Mouse (Mus musculus) T-helper 1 cell (primary cell): Measurements from ENCODE around the gene Pfdn6.
"Not testable (repeated sequence)": the region's sequence is repeated elsewhere in the genome, so short reads cannot be mapped to it uniquely, and the experiment has no call there.

Experiments used
- in situ Hi-C: fragments of 300-600 bp; cut with MboI, MseI; formaldehyde crosslinking; loops from one replicate; pipeline ENCODE4 v1.15.1; 2025; ENCODE audit warnings: high pct_unique_total_duplicates

Pfdn6 gene

DNA sequence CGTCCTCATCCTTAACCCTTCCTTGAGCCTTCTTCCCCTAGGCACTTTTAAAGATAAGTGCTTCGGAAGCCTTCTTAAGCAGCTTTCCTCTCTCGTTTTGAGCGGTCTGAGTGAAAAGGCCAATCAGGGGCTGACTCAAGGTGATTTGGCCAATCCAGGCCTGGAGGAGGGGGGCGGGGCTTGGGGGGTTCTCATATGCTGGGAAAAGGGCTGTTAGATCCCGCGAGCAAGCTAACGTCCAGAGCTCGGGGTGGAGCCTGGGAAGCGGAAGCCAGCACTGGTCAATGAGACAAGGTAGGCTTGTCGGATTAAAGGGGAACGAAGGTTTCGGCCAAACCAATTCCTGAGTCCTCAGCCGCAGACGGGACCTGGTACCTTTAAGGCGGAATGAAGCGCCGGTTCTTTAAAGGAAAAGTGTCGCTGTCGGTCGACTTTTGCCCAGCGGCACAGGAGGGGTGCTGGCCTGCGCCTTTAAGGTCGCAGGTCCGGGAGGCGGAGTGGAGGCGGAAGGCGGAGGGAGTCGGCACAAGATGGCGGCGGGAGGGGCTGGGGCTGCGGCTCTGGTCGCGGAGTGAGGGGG, 24.4 kb downstream of the Pfdn6 start, which contains the start of the genes Tapbp and Zbtb22:
Gene Tapbp (plus strand): TSS at position 229 of the 580 bp plus-strand sequence.
Gene Zbtb22 (plus strand): TSS at position 234 of the 580 bp plus-strand sequence.
- in situ Hi-C loops: no loop called here

DNA sequence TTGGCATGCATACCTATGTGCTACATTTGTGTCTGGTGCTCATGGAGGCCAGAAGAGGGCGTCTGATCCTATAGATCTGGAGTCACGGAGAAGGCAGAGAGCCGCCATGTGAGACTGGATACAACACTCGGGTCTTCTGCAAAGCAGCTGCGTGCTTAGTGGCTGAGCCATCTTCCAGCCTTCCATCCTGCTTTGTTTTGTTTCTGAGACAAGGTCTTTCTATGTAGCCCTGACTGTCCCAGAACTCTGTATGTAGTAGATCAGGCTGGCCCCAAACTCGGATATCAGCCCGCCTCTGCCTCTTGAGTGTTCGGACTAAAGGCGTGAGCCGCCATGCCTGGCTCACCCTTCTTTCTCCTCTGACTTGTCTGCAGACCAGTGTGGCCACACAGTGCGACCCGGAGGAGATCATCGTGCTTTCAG, 25.2 kb downstream of the Pfdn6 start:
- in situ Hi-C loops: no loop called here

DNA sequence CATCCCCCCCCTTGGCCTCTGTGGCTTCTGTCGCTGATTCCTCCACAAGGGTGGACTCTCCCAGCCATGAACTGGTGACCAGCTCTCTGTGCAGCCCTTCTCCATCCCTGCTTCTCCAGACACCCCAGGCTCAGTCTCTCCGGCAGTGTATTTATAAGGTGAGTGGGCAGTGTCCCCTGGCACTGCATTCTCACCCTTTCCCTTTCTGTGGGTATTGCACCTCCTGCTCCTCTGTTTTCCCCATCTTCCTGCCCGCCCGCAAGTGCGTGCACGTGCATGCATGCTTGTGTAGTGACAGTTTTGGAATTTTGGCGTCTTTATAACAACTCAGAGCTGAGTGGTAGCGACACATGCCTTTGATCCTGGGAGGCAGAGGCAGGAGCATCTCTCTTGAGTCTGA, 26.2 kb downstream of the Pfdn6 start:
- in situ Hi-C loops: no loop called here

DNA sequence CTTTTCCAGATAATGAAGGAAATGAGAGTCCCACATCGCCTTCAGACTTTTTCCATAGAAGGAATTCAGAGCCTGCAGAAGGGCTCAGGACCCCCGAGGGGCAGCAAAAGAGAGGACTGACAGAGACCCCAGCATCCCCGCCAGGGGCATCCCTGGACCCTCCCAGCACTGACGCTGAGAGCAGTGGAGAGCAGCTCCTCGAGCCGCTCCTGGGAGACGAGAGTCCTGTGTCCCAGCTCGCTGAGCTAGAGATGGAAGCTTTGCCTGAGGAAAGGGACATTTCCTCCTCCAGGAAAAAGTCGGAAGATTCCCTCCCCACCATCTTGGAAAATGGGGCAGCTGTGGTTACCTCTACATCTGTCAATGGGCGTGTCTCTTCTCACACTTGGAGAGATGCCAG, 26.9 kb downstream of the Pfdn6 start:
- in situ Hi-C loops: no loop called here

DNA sequence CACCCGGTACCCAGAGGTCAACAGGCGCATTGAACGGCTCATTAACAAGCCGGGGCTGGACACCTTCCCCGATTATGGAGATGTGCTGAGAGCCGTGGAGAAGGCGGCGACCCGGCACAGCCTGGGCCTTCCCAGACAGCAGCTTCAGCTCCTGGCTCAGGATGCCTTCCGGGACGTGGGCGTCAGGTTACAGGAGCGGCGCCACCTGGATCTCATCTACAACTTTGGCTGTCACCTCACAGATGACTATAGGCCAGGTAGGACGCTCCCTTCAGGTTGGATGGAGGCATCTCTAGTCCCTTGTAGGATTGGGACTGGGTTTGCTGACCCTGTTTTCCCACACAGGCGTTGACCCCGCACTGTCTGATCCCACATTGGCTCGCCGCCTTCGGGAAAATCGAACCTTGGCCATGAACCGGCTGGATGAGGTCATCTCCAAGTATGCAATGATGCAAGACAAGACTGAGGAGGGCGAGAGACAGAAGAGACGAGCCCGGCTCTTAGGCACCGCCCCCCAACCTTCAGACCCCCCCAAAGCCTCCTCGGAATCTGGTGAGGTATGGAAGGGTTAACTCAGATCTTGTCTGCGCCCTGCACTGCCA, 28.2 kb downstream of the Pfdn6 start:
- in situ Hi-C loops: no loop called here

DNA sequence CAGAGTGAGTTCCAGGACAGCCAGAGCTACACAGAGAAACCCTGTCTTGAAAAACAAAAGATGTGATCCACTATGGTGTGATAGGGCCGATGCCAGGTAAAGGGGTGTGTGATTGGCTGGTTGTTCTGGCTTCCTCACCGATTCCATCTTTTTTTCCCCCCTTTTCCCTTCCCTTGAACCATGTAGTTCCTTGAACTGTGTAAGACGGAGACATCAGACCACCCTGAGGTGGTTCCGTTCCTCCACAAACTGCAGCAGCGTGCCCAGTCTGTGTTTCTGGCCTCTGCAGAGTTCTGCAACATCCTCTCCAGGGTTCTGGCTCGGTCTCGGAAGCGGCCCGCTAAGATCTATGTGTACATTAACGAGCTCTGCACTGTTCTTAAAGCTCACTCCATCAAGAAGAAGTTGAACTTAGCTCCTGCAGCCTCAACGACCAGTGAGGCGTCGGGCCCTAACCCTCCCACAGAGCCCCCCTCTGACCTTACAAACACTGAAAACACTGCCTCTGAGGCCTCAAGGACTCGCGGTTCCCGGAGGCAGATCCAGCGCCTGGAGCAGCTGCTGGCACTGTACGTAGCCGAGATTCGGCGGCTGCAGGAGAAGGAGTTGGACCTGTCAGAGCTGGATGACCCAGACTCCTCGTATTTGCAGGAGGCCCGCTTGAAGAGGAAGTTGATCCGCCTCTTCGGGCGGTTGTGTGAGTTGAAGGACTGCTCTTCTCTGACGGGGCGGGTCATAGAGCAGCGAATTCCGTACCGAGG, 28.9 kb downstream of the Pfdn6 start:
- in situ Hi-C loops: no loop called here

DNA sequence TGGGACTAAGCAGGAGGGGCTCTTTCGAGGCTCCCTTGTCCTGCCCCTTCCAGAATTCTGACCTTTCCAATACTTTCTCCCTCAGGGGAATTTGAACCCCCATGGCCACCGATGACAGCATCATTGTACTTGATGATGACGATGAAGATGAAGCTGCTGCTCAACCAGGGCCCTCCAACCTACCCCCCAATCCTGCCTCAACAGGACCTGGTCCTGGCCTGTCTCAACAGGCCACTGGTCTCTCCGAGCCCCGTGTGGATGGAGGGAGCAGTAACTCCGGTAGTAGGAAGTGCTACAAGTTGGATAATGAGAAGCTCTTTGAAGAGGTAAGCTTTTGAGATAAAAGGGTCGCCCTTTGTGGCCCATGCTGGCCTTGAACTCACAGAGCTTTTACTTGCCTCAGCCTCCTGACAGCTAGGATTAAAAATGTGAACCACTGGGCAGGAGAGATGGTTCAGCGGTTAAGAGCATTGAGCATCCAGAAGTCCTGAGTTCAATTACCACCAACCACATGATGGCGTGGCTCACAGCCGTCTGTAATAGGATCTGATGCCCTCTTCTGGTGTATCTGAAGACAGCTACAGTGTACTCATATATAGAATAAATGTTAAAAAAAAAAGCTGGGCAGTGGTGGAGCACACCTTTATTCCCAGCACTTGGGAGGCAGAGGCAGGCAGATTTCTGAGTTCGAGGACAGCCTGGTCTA, 29.6 kb downstream of the Pfdn6 start:
- in situ Hi-C loops: no loop called here

DNA sequence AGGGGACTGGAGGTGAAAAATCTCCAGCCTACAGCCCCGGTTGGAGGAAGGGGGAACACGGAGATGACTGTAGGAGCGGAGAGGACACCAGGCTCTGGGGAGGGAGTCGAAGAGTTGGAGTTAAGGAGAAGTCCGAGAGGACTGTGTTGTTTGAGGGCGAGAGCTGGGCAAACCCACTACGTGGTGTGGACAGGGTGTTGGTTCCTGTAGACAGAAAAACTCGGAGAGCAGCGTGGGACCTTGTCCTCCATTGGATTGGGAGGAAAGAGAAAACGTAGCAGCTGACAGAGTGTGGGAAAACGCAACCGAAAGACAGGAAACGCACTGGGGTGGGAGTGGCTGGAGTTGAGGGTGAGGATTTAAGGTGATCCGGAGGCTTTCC, 30.3 kb downstream of the Pfdn6 start:
- in situ Hi-C loops: no loop called here

DNA sequence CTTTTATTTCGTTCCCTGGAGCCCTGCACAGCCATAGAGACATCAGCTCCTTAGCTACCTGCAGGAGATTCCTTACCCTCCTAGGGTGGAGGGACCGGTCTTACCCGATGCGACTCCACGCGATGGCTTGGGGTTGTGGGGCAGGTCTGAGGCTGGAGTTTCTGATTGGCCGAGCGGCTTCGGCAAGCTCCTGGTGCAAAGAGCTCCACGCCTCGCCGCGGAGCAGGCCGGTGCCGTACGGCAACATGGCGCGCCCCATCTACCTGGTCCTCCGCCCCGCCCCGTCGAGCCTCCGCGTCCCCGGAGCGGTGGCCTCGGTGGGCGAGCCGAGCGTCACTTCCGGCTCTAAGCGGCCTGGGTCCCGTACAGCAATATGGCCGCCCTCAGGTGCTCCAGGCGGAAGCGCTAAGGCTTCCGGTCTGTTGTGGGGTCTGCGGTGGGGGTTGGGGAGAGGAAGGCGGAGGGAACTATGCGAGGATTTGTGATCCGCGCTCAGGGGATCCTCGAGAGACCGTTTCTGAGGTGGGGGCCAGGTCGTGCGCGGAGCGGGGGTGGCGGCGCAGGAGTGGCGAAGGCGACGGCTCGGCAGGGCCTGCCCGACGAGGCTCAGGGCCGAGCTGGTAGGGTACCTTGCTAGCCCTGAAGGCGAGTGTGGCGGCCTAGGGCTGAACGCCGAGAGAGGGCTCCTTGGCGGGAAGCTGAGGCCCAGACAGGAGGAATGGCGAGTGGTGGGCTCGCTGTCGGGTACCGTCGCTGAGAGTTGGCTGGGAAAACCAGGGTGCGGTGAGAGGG, 30.9 kb downstream of the Pfdn6 start, which contains the start of gene Daxx:
Gene Daxx (plus strand): TSS at position 338 of the 792 bp plus-strand sequence.
- in situ Hi-C loops: no loop called here

DNA sequence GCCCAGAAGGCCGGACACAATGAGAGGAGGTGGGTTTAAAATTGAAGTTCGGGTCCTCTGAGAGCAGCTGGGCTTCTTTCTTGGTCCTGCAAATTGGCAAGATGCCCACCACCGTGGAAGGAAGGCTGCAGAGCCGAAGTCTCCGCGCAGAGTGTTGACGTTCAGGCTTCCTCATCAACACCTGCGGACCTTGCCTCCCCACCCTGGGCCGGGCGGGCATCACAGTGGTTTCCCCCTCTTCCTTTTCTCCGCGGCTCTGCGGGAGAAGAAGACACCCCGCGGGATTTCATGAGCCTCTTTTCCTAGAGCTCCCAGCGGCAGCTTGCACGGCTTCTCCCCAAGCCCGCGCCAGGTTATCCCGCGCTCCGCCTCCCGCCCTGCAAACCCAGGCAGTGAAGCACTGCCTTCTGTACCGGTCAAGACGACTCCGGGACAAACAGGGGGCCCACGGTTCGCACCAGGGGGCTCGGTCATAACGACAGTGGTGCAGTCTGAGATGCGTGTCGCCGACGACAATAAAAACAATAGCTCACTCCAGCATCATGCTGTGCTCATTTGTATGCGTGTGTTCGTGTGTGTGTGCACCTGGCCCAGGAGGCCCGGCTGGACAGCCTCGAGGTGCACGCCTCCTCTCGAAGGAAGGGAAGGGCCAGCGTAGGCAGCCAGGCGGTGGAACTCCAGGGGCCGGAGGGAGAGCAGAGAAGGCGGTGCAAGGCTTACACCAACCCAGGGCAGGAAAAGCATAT, 31.6 kb downstream of the Pfdn6 start:
- in situ Hi-C loops: no loop called here

DNA sequence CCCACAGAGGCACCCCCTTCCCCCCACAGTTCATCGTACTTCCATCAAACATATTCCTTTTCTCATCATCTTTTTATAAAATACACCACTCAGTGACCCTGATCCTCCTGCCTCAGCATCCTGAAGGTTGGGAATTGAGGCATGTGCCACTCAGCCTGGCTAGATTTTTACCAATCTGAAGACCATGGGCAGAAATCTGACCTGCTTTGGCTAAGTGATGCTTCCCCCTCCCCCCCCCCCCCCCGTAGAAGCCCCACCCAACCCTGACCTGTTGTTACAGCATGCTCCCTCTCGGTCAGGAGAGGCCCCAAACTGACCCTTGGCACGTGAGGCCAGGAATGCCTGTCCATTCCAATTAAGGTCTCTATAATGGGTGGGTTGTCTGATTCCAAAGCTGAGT, 35.3 kb downstream of the Pfdn6 start, which contains the start of gene Platr17:
Gene Platr17 (plus strand): TSS at position 301 of the 400 bp plus-strand sequence.
- in situ Hi-C loops: not testable (repeated sequence)

DNA sequence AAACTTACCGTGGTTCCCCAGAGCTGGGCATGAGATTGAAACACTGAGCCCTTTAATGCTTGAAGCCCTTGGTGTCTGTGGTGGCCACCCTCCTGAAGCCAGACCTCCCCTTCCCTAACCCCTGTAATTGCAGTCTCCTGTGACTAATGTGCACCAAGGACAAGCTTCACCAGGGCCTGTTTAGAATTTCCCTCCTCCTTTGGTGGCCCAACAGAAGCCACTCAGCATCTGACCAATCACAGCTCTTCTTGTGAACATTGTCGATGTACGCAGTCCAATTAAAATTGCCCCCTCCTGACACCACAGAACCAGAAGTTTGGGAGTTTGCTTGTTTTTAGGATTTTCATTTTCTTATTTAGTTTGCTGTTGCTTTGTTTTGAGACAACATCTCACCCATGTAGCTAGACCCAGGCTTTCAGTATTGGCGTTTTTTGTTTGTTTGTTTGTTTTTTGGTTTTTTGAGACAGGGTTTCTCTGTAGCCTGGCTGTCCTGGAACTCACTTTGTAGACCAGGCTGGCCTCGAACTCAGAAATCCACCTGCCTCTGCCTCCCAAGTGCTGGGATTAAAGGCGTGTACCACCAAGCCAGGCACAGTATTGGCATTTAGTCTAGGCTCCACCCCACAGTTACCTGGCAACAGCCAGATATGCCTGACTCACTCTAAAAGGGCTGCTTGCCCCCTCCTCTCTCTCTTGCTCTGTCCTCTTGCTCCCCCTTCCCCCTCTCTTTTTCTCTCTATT, 36.1 kb downstream of the Pfdn6 start:
- in situ Hi-C loops: not testable (repeated sequence)

DNA sequence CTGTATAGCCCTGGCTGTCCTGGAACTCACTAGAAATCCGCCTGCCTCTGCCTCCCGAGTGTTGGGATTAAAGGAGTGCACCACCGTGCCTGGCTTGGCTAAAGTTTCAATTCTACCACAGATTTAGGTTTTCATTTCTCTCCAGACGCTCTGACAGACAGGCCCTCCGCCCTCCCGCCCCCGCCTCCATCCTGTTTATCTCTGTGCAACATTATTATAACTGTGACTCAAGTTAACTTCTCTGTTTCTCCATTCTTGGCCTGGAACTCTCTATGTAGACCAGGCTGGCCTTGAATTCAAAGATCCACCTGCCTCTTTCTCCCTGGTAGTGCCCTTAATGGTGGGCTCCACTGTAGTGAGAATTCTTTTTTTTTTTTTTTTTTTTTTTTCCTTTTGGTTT, 37.7 kb downstream of the Pfdn6 start:
- in situ Hi-C loops: no loop called here

DNA sequence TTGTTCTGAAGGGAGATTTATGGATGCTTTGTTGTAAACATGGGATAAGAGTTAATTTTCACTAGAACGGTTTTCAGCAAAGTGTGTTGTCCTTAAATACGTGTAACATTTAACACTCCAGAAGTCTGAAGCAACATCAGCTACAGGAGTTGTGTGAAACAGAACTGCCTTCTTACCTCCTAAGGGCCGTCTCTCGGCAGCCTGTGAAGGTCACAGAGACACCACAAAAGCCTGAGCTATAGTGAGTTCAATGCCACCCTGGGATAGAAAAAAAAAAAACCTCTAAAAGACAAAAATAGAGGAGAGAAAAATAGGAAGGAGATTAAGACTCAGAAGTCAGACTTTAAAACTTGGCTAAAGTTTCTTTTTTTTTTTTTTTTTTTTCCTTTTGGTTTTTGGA, 38.1 kb downstream of the Pfdn6 start:
- in situ Hi-C loops: no loop called here

DNA sequence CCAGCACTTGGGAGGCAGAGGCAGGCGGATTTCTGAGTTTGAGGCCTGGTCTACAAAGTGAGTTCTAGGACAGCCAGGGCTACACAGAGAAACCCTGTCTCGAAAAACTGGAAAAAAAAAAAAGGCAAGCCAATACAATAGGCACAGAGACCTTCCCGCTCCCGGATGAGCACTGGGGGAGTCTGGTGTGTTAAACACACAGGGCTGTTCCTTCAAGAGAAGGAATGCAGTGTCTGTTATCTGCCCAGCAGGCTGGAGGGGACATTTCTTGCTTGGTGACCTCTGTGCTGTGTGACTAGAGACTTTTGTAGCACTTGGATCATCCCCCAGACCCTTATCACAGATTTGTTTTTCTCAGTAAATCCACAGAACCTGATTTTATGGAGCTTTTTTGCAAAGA, 38.5 kb downstream of the Pfdn6 start:
- in situ Hi-C loops: no loop called here

DNA sequence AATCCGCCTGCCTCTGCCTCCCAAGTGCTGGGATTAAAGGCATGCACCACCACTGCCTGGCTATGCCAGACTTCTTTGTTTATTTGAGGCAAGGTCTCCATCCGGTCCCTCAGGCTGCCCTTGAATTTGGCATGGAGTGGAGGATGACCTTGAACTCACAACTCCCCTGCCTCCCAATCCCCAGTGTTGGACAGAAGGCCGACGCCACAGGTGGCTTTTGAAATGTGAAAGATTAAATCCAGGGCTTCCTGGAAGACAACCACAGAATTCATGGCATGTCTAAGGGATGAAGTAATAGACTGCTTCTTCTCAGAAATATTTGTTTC, 39.2 kb downstream of the Pfdn6 start:
- in situ Hi-C loops: no loop called here

DNA sequence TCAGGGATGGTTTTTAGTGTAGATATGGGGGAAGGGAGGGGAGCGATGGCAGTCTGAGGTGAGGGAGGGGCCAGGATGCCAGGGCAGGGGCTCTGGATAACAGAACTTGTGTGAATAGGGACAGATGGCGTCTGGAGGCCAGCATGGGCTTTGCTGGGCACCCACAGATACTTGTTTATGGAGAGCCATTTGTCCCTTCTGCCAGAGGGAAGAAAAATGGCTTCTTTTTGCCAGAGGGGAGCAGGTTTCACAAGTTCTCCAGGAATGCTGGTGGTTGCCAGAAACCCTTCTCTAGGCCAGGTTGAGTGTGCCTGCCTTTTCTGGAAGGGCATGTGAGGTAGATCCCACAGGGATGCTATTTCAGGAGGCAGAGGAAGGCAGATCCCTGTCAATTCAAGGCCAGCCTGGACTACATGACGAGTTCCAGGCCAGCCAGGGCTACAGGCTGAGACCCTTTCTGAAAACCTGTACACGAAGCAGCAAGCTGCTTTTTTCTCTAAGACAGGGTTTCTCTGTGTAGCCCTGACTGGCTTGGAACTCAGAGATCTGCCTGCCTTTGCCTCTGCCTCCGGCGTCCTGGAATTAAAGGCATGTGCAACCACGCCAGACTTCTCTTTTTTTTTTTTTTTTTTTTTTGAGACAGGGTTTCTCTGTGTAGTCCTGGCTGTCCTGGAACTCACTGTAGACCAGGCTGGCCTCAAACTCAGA, 39.7 kb downstream of the Pfdn6 start:
- in situ Hi-C loops: no loop called here

DNA sequence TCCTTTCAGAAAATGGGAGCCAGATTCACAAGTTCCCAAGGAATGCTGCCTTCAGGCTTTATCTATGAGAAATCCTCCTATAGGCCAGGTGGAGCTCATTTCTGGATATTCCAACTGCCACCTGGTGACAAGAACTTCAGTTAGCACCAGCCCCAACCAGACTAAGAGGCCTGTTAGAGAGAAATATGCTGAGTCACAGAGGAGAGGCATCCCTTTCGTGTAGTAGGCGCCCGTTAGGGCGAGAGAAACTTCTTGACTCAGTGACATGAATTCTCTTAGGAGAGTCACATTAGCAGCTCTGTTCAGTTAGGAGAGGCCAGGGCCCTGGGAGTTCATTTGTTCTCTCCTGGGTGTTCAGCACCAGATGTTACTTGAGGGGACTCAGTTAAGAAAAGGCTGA, 40.5 kb downstream of the Pfdn6 start:
- in situ Hi-C loops: no loop called here

DNA sequence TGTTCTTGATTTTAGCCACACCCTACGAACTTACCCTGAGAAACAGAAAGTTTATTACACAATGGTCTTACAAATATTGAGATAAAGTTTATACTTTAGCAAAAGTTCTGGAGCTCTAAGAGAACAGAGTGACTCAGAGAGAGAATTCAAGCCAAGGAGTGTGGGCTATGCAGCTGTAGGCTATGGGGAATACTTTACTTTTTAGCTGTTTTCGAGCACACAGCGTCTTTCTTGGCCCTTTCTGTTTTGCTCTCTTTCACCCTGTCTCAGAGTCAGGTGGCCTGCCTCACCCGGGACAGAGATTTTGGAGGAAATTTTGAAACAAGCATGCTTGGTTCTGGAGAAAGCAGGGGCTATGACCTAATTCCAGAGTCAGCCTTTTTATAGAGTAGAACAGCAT, 42.0 kb downstream of the Pfdn6 start:
- in situ Hi-C loops: not testable (repeated sequence)
